Mouse (Mus musculus): ENCODE measurements around the gene Plpp7.

DNA sequence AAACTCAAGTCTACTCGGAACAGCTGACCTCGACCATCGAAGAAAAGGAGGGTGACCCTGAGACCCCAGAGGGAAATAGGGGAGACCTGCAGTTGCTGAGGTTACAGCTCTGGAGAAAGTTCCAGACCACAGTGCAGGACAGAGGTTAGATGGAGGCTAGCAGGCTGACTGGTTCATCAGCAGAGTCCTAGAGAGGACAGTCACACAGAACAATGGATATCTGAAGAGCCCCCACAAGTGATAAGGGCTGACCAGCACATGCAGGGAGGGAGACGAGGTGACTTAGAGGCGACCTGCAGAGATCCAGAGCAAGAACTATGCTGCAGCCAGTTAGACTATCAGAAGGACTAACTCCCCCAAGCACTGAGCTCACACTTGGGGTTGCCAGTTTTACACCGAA lies 35.7 kb upstream of the Plpp7 start:
- TF ChIP-seq POLR2A (IDR thresholded peaks at IDR 0.05; ENCODE audit: borderline replicate concordance, extremely low read depth, low read depth, low read length) (no peak), CTCF (IDR thresholded peaks at IDR 0.05; ENCODE audit: insufficient read depth, low read length) (no peak)

Data from lung, adult 2 months (tissue).